Mouse (Mus musculus) T-cell, adult 2 months (primary cell): Measurements from ENCODE around the gene Lingo1.

Experiments used
- DNase-seq: peaks from one replicate; pipeline ENCODE4 v3.0.0; 2022; ENCODE audit warnings: low spot score

The Lingo1 gene

GRCm38 (mm10) chr9:56635121-56635497 is 161.2 kb downstream of the Lingo1 start:
- DNase-seq = no peak

GRCm38 (mm10) chr9:56634406-56635120 is 161.7 kb downstream of the Lingo1 start:
- no peak for DNase-seq

DNA sequence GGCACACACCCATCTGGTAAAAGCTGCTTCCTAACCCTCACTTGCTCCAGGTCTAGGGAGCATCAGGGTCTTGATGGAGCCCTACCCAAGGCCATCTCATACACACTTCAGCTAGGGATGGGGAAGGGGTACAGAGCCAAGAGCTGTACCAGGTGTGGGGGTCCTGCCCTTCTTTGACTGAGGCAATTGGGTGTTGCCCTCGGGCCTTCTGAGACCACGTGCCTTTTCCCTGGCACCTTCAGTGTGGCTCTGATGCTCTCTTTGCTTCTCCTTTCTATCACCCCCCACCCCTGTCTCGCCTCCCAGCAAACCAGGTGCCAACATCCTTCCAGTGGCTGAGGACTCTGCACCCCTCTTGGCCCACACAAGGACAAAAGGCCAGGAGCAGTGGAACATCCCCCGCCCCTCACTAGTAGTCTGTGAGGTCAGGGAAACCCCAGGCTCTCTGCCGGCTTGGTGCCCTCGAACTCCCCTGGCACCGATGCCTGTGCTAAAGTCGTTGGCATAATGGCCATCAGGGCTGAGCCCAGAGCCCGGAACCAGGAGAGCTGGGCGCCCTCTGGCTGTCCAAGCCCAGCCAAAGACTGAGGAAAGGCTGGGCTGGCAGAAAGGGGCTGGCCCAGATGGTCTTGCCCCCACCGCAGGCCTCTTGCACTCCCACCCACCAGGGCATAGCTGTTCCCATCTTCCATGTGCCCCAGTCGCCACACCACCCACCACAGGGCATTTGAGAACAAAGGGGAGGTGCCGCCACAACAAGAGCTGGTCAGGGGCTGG is 162.6 kb downstream of the Lingo1 start:
- no peak for DNase-seq

DNA sequence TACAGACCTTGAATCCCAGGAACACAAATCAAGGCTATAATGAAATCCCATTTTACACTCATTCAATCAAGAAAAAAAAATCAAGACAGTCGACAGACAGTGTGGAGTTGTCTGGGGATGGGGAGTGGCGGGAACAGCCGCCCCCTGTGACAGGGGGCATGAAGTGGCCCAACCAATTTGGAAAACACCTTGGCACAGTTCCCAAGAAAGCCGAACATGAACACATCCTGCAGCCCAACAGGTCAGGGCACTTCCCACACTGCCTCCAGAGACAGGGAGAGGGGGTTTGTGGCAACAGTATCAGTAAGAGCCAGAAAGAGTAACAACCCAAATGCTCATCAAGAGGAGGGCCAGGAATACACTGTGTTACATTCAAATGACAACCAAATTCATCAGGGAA is 165.3 kb downstream of the Lingo1 start:
- DNase-seq = no peak

- DNase-seq = no peak
These were observed 166.4 kb downstream of the Lingo1 start for GRCm38 (mm10) chr9:56629674-56630397.

- DNase-seq = no peak
These were observed 169.0 kb downstream of the Lingo1 start for GRCm38 (mm10) chr9:56627295-56627694.

GRCm38 (mm10) chr9:56624923-56625322 is 171.3 kb downstream of the Lingo1 start:
- DNase-seq = no peak

GRCm38 (mm10) chr9:56623361-56623760 is 172.9 kb downstream of the Lingo1 start:
- no peak for DNase-seq

GRCm38 (mm10) chr9:56622761-56623160 is 173.5 kb downstream of the Lingo1 start:
- no peak for DNase-seq

DNA sequence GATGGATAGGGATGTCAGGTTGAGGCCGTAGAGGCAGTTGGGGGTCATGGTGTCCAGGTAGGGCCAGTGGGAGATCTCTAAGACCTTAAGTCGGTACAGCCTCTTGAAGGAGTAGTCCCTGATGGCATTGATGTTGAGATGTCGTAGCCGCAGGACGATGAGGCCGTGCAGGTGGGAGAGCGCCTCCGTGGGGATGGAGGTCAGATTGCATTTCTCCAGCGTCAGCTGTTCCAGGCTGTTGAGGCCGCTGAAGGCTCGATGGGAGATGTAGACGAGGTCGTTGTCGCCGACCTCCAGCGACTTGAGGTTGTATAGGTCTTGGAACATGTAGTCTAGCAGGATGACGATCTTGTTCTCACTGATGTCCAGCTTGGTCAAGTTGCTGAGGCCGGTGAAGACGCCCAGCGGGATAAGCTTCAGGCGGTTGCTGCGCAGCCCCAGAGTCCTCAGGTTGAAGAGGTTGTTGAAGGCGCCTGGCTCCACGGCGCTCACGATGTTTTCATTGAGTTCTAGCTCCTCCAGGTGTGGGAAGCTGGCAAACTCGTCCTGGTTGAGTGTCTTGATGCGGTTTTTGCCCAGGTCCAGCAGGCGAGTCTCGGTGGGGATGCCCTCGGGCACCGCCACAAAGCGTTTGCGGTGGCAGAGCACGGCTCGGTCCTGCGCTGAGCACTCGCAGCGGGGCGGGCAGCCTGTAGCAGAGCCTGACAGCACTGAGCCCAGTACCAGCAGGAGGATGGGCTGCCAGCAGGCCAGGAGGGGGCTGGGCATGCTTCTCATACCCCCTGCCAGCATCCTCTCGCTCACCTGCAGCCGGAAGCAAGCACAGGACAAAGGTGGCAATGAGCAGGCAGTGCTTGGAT is 175.5 kb downstream of the Lingo1 start:
- DNase-seq = no peak

DNA sequence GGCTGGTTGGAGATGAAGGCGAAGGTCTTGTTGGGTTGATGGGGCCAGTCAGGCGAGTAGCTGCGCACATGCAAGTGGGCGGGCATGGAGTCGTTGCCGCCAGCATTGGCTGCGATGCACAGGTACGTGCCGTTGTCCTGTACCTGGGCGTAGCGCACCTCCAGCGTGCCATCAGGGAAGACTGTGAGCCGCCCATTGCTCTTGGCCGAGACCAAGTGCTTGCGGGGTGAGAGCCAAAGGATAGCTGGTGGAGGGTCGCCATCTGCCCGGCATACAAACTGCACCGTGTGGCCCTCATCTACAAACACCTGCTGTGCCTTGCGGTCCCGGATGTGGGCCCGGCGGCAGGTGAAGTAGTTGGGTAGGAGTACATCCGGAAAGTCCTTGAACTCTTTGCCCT is 176.6 kb downstream of the Lingo1 start:
- no peak for DNase-seq

- DNase-seq = no peak
These were observed 177.6 kb downstream of the Lingo1 start for GRCm38 (mm10) chr9:56618660-56619059.

- no peak for DNase-seq
These were observed 180.2 kb downstream of the Lingo1 start for GRCm38 (mm10) chr9:56616061-56616460.

DNA sequence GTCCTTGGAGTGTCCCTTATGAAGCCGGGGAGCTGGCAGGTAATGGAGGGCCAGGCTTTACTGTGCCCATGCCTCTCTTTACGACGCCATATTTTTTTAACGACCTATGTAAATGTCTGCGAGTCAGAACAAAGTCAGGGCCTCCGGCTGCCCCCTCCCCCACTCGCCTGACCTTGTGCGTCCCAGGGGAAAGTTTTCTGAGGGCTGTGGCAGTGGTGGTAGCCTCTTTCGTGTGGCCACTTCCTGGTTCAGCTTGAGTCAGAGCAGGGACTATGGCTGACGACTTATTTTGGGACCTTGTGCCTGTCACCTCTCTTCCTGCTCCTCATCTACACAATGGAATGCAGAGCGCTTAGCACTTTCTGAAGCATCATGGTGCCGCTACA is 183.5 kb downstream of the Lingo1 start:
- no peak for DNase-seq

- no peak for DNase-seq
These were observed 184.1 kb downstream of the Lingo1 start for GRCm38 (mm10) chr9:56611912-56612797.

DNA sequence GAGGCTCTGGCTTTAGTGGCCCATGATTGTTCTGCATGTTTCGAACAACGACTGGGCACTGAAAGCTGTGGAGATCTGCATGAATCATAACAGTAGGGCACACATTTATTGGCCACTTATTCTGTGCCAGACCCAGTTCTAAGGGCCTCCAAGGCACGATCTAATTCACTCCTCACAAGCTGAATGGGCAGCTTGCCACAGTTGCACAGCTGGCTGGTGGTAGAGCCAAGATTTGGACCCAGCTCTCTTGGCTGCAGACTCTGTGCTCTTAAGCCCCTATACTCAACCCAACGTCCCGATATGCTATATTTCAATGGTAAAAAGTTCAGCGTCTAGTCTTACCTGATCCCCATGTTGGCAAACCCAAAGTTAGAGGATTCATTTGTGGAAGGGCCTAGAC is 185.3 kb downstream of the Lingo1 start:
- DNase-seq = no peak

DNA sequence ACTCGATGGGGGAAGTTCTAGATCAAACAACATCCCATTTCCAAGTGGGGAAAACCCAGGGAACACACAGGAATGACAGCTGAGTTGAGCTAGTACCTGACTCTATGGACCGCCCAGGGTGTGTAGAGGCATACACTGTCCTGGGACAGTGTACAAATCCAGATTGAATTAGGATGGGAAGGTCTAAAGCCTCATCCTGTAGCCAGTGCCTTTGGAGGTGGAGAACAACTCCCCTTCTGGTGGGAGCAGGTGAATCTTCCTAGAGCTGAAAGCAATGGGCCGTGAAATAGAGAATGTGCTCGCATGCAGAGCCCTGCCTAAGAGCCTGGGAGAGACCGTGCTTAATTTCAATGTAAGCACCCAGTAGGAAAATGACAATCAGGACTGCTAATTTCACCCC is 185.8 kb downstream of the Lingo1 start:
- DNase-seq = no peak

GRCm38 (mm10) chr9:56609486-56609885 is 186.8 kb downstream of the Lingo1 start:
- no peak for DNase-seq

GRCm38 (mm10) chr9:56608691-56609351 is 187.4 kb downstream of the Lingo1 start:
- no peak for DNase-seq

DNA sequence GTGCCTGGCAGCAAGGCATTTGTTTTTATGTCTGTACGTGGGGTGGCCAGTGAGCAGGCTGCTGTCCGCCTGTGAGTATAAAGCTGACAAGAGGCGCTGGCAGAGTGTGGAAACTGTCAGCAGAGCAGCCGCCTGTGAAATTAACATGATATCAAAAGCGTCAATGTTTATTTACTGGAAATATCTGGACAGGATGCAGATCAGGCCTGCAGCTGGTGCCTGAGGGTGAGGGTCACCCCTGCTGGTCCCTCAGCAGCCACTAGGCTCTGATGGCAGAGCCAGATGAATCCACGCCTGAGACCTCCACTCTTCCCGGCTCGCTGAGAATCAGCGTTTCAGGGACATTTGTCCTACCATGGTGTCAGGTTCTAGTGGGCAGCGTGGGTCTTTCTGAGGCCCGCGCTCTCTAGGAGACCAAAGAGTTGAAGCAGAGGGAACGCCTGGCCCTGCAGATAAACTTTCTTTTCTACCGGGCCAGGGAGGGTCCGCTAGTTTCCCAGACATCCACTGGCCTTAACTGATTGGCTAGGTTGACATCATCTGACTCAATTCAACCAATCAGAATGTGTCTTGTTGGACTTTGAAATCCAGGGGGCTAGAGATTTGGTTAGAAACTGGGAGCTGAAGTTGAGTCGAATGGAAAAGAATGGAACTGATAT is 190.1 kb downstream of the Lingo1 start:
- no peak for DNase-seq
